Mouse (Mus musculus) C2C12 (cell line): ENCODE measurements around the gene Fras1.

Experiments used
- CEBPB ChIP-seq: IDR thresholded peaks from one replicate; pipeline ENCODE4 v1.6.1; 2011; ENCODE audit warnings: low read depth, mild to moderate bottlenecking, control low read depth, moderate library complexity
- CTCF ChIP-seq: IDR thresholded peaks from one replicate; pipeline ENCODE4 v1.5.1; 2011; ENCODE audit not compliant: control insufficient read depth, insufficient read depth, insufficient read length
- MAX ChIP-seq: IDR thresholded peaks from one replicate; pipeline ENCODE4 v1.6.1; 2011; ENCODE audit warnings: mild to moderate bottlenecking, control low read depth
- MYOD1 ChIP-seq: IDR thresholded peaks from one replicate; pipeline ENCODE4 v1.6.1; 2011; ENCODE audit warnings: low read depth; ENCODE audit not compliant: control insufficient read depth, insufficient read length
- USF1 ChIP-seq: IDR thresholded peaks from one replicate; pipeline ENCODE4 v1.6.1; 2011; ENCODE audit warnings: low read depth, mild to moderate bottlenecking, control low read depth, moderate library complexity

DNA sequence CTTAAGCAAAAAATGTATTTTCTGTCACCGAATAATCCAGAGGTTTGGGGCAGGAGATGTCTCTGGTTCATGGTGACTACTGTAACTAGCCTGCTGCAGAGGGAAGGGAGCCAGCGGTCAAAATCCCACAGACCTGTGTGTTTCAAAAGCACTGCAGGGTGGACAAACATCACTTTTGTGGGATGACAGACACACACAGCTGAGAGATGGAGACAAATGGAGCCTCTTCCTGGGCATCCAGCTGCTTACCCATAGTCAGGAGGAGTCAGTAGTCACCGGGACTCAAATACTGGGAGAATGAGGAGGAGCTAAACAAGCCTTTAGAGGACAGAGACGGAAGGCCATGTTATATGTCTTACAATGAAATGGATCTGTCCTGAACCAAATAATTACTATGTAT lies 343.9 kb downstream of the Fras1 start:
- no peak for TF ChIP-seq CTCF
- peak; percentile 28 for TF ChIP-seq MYOD1
- TF ChIP-seq MAX = no peak
- TF ChIP-seq CEBPB = no peak
- TF ChIP-seq USF1 = no peak
